Mouse (Mus musculus) embryonic facial prominence, embryonic 14.5 days (tissue): ENCODE results near the gene Trmt112. TPM values are rescaled to one million over a fixed set of nuclear protein-coding genes. Genes with fewer than 3 reads are reported as not detected.
A peak's percentile ranks its signal among the peaks of the same experiment; 100 is the strongest.

Experiments used
- ATAC-seq: fragments of 200-750 bp; cut with Nextera tagmentation; 2 replicates; pipeline ENCODE4 v1.8.0; 2017; ENCODE audit warnings: low read depth, moderate number of reproducible peaks, moderate TSS enrichment
- DNase-seq: peaks from one replicate; pipeline ENCODE4 v3.0.0-alpha.2; 2015; ENCODE audit warnings: low spot score
- H3K27ac ChIP-seq: fragments of 300-500 bp; sonication (generic); replicated peaks from 2 replicates; pipeline ENCODE4 v1.5.1; 2014; ENCODE audit warnings: low read depth, mild to moderate bottlenecking, low read length, moderate library complexity
- H3K27me3 ChIP-seq: fragments of 300-500 bp; sonication (generic); replicated peaks from 2 replicates; pipeline ENCODE4 v1.6.1; 2014; ENCODE audit warnings: low read length; ENCODE audit not compliant: control insufficient read depth, insufficient read depth
- H3K36me3 ChIP-seq: fragments of 300-500 bp; sonication (generic); 2 replicates; pipeline ENCODE4 v1.6.1; 2014; ENCODE audit warnings: low read length, mixed read lengths; ENCODE audit not compliant: control insufficient read depth, insufficient read depth
- H3K4me1 ChIP-seq: fragments of 300-500 bp; sonication (generic); 2 replicates; pipeline ENCODE4 v1.6.1; 2014; ENCODE audit warnings: antibody characterized with exemption, low read length; ENCODE audit not compliant: control insufficient read depth, insufficient read depth
- H3K4me2 ChIP-seq: fragments of 300-500 bp; sonication (generic); 2 replicates; pipeline ENCODE4 v1.6.1; 2014; ENCODE audit warnings: low read depth, mild to moderate bottlenecking, low read length, moderate library complexity, mixed read lengths
- H3K4me3 ChIP-seq: fragments of 300-500 bp; sonication (generic); 2 replicates; pipeline ENCODE4 v1.5.1; 2014; ENCODE audit warnings: low read depth, mild to moderate bottlenecking, low read length
- H3K9ac ChIP-seq: fragments of 300-500 bp; sonication (generic); 2 replicates; pipeline ENCODE4 v1.6.1; 2014; ENCODE audit warnings: low read depth, mild to moderate bottlenecking, low read length, moderate library complexity, mixed read lengths
- H3K9me3 ChIP-seq: fragments of 300-500 bp; sonication (generic); 2 replicates; pipeline ENCODE4 v1.6.1; 2016; ENCODE audit warnings: low read length; ENCODE audit not compliant: control insufficient read depth
- WGBS: fragments of 180-500 bp; shearing (Covaris S2); extraction: QIAGEN DNeasy Blood & Tissue Kit; methylation state at CpG from one replicate; pipeline ENCODE4 v1.1.7; 2014; 5-methylcytosine and 5-hydroxymethylcytosine counted together
- polyA plus RNA-seq: library from polyadenylated mRNA; unstranded; fragments of >200 nt; fragmentation: Nextera tagmentation; extraction: Ambion mirVana; gene quantifications from 2 replicates; pipeline ENCODE4 v1.2.1, GENCODE M21; 2014

Gene Trmt112
- polyA plus RNA-seq, 1 experiment from 2014 or later = 137 TPM

- no peaks in the 10 kb centered on the region for H3K9me3 ChIP-seq
- H3K4me1 ChIP-seq = peaks cover 15% of the 10 kb centered on the region
- H3K4me3 ChIP-seq = no peak overlapping the region
- H3K36me3 ChIP-seq = peaks cover 12% of the 10 kb centered on the region; the same call in 1 of the 2 replicates
- no peak for DNase-seq
- no peak overlapping the region for H3K4me2 ChIP-seq
- H3K27ac ChIP-seq = no peak overlapping the region
- WGBS = 97% methylated on average over 6 of the region's 6 CpGs
- no peaks in the 10 kb centered on the region for H3K27me3 ChIP-seq
- no peak overlapping the region for H3K9ac ChIP-seq
- ATAC-seq = no peak
These were observed 34.2 kb downstream of the Trmt112 start for GRCm38 (mm10) chr19:6943709-6944108.

GRCm38 (mm10) chr19:6947742-6948141 is 38.2 kb downstream of the Trmt112 start:
- Histone ChIP-seq H3K9ac (no peak overlapping the region), H3K9me3 (no peaks in the 10 kb centered on the region), H3K36me3 (peaks cover 12% of the 10 kb centered on the region; the same call in 1 of the 2 replicates), H3K4me2 (no peak overlapping the region), H3K4me3 (no peak overlapping the region), H3K27me3 (no peaks in the 10 kb centered on the region), H3K4me1 (peaks cover 9% of the 10 kb centered on the region), H3K27ac (no peak overlapping the region; the same call in 1 of the 2 replicates)
- 44% methylated on average over 4 of the region's 4 CpGs for WGBS
- DNase-seq = no peak
- no peak for ATAC-seq

- Histone ChIP-seq H3K36me3 (peaks cover 12% of the 10 kb centered on the region; the same call in 1 of the 2 replicates), H3K9me3 (no peaks in the 10 kb centered on the region), H3K4me2 (no peak overlapping the region), H3K4me1 (peaks cover 6% of the 10 kb centered on the region; the same call in 1 of the 2 replicates), H3K27ac (no peak overlapping the region; the same call in 1 of the 2 replicates), H3K27me3 (no peaks in the 10 kb centered on the region), H3K9ac (no peak overlapping the region), H3K4me3 (no peak overlapping the region)
- no peak for ATAC-seq
- 73% methylated on average over 4 of the region's 4 CpGs for WGBS
- DNase-seq = no peak
These were observed 38.7 kb downstream of the Trmt112 start for GRCm38 (mm10) chr19:6948186-6948585.

DNA sequence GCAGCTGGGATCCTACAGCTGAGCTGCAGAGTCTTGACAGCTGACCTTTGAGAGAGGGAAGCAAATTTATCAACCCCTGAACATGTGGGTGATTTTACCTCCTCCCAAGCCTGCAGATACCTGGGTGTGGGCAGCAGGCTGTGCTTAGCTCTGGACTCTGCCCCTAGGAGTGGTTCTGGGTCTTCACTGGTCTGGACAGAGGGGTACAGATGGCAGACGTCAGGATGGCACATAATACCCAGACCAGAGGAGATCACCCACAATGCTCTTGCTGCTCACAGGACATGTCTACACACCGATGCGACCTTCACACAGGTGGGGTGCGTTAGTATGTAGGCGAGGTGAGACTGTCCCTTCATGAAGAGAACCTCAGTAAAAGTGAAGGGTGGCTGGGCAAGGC is 40.0 kb downstream of the Trmt112 start:
- no peak overlapping the region for H3K27ac ChIP-seq
- H3K9me3 ChIP-seq = no peaks in the 10 kb centered on the region
- peaks cover 6% of the 10 kb centered on the region; the same call in 1 of the 2 replicates for H3K4me1 ChIP-seq
- peak overlapping the region; percentile 85 for H3K4me2 ChIP-seq
- ATAC-seq (no peak), DNase-seq (no peak)
- peaks cover 23% of the 10 kb centered on the region for H3K36me3 ChIP-seq
- H3K27me3 ChIP-seq = no peaks in the 10 kb centered on the region
- no peak overlapping the region for H3K9ac ChIP-seq
- 92% methylated on average over 5 of the region's 5 CpGs for WGBS
- H3K4me3 ChIP-seq = no peak overlapping the region

DNA sequence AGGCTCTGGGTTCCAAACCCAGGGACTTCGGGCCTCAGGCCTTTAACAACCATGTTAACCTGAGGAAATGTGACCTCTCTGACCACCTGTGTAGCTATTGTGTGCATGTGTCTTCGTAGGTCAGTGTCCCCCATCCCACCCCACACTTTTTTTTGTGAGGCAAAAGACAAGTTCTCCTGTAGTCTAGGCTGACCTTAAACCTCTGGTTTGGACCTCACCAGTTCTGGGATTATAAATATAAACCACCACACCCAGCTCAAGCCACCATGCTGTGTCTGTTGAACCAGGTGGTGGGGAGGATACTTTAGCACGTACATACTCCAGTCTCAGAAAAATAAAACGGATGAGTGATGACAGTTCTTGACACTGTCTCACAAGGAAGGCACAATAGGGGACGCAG is 40.5 kb downstream of the Trmt112 start:
- H3K9ac ChIP-seq = peak overlapping the region; percentile 77
- peaks cover 6% of the 10 kb centered on the region; the same call in 1 of the 2 replicates for H3K4me1 ChIP-seq
- peak overlapping the region; percentile 96 for H3K27ac ChIP-seq
- no peaks in the 10 kb centered on the region for H3K27me3 ChIP-seq
- peak overlapping the region; percentile 85 for H3K4me2 ChIP-seq
- H3K36me3 ChIP-seq = peaks cover 27% of the 10 kb centered on the region
- WGBS = 60% methylated on average over 5 of the region's 5 CpGs
- H3K4me3 ChIP-seq = peak overlapping the region; percentile 63
- ATAC-seq (no peak), DNase-seq (no peak)
- H3K9me3 ChIP-seq = no peaks in the 10 kb centered on the region

GRCm38 (mm10) chr19:6950613-6951153 is 41.2 kb downstream of the Trmt112 start:
- H3K4me2 ChIP-seq = peak overlapping the region; percentile 85
- under 1% methylated on average over 28 of the region's 28 CpGs for WGBS
- peak overlapping the region; percentile 63 for H3K4me3 ChIP-seq
- DNase-seq = peak; percentile 85
- ATAC-seq = peak; percentile 60
- H3K27me3 ChIP-seq = no peaks in the 10 kb centered on the region
- H3K4me1 ChIP-seq = peaks cover 6% of the 10 kb centered on the region; the same call in 1 of the 2 replicates
- H3K9ac ChIP-seq = peak overlapping the region; percentile 77
- H3K36me3 ChIP-seq = peaks cover 30% of the 10 kb centered on the region
- no peaks in the 10 kb centered on the region for H3K9me3 ChIP-seq
- peak overlapping the region; percentile 96 for H3K27ac ChIP-seq

- Histone ChIP-seq H3K9ac (peak overlapping the region; percentile 77), H3K36me3 (peaks cover 30% of the 10 kb centered on the region), H3K4me3 (peak overlapping the region; percentile 63), H3K4me2 (peak overlapping the region; percentile 85), H3K9me3 (no peaks in the 10 kb centered on the region), H3K27me3 (no peaks in the 10 kb centered on the region), H3K27ac (peak overlapping the region; percentile 96), H3K4me1 (peaks cover 6% of the 10 kb centered on the region; the same call in 1 of the 2 replicates)
- under 1% methylated on average over 34 of the region's 35 CpGs for WGBS
- ATAC-seq (peak; percentile 86), DNase-seq (peak; percentile 97)
These were observed 42.0 kb downstream of the Trmt112 start for GRCm38 (mm10) chr19:6951381-6951968.

DNA sequence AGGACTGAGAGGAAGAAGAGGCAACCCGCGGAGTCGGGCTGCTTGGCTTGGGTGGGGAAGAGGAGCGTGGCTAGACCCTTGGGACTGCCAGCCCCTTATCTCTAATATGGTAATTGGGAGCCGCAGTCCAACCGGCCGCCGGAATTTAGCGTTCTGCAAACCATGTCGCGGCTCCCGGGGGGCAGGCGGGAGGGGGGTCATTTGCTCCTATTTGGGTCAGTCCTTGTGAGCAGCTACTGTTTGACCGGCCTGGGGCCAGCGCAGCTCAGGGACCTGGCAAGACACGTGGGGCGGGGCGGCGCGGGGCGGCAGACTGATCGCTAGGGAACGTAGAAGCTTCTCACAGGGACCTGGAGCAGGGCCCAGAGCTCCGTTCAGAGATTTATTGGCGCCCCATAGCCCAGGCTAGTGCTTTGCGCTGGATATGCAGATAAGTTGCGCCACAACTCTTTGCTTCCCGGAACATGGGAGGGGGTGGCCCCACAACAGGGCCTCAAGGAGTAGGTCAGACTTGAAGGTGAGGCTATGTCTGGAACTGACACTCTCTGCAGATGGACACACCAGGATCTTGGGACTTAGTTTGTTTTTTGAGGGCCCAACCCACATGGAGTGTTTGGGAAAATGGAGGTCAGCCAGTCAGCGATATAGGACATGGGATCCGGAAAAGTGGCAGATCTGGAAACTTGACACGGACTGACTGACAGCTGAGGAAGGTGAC is 42.7 kb downstream of the Trmt112 start:
- no peaks in the 10 kb centered on the region for H3K27me3 ChIP-seq
- ATAC-seq = peak; percentile 20
- peak overlapping the region; percentile 77 for H3K9ac ChIP-seq
- peak overlapping the region; percentile 85 for H3K4me2 ChIP-seq
- DNase-seq = peak; percentile 48
- H3K4me3 ChIP-seq = peak overlapping the region; percentile 63
- H3K36me3 ChIP-seq = peaks cover 36% of the 10 kb centered on the region
- no peaks in the 10 kb centered on the region for H3K9me3 ChIP-seq
- 2% methylated on average over 27 of the region's 31 CpGs for WGBS
- H3K27ac ChIP-seq = peak overlapping the region; percentile 96
- peaks cover 6% of the 10 kb centered on the region; the same call in 1 of the 2 replicates for H3K4me1 ChIP-seq
